Mouse (Mus musculus): Measurements from ENCODE around the gene Pdf.
A peak's percentile ranks its signal among the peaks of the same experiment; 100 is the strongest.
"Not testable (repeated sequence)": the region's sequence is repeated elsewhere in the genome, so short reads cannot be mapped to it uniquely, and the experiment has no call there.

Gene Pdf

DNA sequence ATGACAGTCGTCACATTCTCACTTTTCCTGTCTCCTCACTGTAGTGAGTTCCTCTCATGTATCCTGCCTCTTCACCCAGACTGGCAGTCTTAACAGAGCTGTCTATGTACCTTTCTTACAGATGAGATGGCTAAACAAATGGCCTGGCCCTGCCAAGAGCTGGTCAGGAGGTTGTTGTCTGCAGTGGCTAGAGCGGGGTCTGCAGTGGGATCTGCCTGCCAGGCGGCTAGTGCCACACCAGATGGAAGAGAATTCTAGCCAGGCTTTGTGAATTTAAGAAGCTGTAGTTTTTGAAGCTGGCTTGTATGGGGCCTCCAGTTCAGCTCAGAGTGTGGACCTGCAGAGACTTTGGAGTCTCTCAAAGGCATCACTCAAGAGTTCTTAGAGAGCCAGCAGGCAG is 12.8 kb downstream of the Pdf start:
- no peak for DNase-seq (ENCODE audit: low spot score)

DNA sequence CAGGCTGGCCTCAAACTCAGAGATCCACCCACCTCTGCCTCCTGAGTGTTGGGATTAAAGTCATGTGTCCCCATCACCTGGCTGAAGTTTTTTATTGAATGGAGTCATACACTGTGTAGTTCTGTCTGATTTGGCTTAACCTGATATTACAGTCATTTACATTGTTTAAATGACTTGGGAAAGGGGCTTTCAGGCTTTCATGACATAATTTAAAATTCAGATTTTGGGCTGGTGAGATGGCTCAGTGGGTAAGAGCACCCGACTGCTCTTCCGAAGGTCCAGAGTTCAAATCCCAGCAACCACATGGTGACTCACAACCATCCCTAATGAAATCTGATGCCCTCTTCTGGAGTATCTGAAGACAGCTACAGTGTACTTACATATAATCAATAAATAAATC is 14.8 kb downstream of the Pdf start:
- not testable (repeated sequence) for DNase-seq (ENCODE audit: low spot score)

DNA sequence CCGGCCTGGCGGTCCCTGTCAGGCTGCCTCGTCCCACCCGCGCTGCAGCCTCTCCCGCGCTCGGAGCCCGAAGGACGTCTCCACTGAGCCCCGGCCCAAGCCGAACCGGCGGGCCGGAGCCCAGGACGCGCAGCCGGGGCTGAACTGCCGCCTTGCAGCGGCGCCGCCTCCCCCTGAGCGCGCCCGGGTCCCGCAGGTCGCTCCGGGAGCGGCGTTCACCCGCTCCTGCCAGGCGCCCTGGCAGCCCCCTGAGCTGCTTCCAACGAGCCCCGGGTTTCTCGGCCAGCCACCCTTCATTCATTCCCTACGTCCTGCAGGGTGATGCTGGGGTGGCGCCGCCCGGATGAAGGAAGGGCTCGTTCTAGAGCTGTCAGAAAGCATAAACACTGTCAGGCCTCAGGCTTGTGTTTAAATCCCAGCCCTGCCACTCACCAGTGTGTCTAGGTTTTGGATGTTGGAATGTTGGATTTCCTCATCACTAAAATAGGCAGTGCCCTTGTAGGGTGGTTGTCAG is 16.8 kb downstream of the Pdf start:
- no peak for DNase-seq (ENCODE audit: low spot score)

DNA sequence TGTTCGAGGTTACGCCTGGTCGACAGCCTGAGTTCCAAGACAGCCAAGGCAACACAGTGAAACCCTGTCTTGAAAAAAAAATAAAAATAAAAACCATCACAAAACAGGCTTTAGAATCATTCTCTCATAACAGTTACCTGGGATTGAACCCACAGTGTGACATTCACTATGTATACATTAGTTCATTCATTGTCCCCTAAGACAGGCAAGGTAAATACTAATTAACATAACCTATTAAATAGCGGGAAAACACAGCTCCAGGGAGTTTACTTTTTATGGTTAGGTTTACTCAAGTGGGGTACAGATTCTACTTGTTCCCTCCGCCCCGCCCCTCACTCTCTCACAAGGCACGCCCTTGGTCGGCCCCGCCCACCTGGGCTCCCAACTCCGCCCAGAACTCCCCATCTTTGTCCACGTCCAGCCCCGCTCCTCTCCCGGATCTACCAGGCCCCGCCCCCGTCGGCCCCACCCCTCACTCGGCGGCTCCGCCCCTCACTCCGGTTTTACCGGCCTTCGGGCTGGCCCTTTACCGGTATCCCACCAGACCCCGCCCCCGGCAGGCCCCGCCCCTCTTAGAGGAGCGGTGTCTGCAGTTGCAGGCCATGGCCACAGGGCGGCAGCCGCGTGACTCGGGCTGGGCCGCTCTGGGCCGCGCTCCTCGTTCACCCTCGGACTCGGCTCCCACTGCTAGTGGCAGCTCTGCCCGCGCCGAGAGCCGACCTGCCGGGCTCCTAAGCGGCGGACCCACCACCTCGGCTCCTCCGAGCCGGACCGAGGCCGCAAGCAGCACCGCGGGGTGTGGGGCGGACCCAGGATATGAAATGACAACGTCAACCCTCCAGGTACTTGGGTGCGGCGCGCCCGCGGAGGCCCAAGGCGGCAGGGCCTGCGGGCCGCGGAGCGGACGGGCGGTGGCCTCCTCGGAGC is 17.5 kb downstream of the Pdf start, which contains the start of gene Vps4a:
Gene Vps4a (plus strand): TSS at position 573 of the 927 bp plus-strand sequence.
- peak; percentile 99 for DNase-seq (ENCODE audit: low spot score)

DNA sequence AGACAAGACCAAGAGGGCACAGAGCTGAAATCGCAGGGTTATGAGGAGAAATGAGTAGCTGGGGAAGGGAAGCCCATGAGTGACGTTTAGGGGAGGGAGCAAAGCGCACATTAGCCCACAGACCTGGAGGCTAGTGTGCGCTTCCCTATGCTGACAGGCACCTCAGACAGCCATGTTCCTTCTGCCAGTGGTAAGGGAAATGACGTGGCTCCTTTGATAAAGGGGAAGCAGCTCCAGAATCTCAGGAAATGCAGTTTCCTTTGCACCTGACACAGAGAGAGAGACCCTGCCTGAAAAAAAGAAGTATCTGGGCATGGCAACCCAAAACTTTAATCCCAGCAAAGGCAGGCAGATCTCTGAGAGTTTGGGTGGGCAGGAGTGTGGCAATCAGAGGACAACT is 18.4 kb downstream of the Pdf start:
- no peak for DNase-seq (ENCODE audit: low spot score)

DNA sequence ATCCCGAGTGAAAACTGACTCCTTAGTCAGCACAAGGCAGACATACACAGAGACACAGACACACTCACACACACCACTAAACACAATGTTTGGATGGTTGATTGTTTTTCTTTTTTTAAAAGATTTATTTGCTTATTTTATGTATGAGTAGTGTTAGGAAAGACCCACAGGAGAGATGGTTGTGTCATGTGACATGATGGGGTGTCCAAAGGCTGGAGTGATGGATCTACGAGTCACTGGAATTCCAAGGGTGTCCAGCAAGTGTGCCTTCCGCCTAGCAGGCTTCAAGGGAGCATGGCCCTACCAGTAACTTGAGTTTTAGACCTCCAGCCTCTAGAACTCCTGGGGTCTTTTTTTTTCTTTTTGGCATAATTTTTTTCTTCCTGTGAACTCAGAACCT is 19.1 kb downstream of the Pdf start:
- DNase-seq (ENCODE audit: low spot score) = no peak

DNA sequence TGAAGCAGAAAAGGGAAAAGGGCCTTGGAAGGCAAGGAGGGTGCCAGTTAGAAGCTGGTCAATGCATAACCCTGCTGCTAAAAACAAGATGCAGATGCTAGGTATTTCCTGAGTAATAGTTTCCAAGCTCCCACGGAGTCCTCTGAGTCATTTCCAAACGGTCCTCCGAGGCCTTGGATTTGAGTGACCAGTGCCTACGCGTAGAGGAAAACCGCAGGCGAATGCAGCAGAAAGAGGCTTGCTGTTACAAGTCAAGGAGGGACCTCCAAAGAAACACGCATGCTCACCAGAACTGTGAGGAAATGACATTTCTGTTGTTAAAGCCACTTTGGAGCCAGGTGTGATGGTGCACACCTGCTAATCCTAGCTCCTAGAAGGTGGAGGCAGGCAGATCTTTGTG is 24.9 kb downstream of the Pdf start:
- DNase-seq (ENCODE audit: low spot score) = no peak

DNA sequence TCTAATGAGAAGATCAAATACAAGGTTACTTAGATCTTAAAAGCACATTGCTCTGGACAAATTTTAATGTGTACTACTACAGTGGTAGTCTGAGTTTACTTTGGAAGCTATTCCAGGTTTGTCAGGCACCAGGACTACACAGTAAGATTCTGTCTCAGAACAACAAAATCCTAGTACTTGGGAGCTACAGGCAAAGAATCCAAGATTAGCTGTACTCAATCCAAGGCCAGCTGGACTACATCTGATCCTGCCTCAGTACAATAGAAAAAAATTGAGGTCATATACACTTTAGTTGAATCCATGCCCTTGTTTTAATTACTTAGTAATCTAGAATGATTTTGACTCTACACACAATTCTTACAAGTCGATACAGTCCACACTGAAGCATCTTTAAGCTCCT is 33.5 kb downstream of the Pdf start:
- no peak for DNase-seq (ENCODE audit: low spot score)

DNA sequence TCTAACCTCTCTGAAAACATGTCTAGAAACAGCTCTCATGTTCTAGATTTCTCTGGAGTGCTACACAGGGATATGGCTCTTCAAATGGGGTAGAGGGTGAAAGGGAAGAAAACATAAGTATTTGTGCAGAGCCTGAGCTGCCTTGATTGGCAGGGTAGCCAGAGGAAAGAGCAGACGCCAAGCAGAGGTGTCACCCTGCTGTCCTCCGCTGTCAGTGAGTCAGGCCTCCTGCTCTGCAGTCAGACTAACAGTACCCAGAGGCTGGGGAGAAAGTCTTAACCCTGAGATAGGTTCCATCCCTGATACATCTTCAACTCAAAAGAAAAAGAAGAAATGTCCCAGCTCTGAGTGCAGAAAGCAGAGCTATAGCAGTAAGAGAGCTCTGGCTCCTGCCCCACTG is 35.7 kb downstream of the Pdf start:
- no peak for DNase-seq (ENCODE audit: low spot score)

DNA sequence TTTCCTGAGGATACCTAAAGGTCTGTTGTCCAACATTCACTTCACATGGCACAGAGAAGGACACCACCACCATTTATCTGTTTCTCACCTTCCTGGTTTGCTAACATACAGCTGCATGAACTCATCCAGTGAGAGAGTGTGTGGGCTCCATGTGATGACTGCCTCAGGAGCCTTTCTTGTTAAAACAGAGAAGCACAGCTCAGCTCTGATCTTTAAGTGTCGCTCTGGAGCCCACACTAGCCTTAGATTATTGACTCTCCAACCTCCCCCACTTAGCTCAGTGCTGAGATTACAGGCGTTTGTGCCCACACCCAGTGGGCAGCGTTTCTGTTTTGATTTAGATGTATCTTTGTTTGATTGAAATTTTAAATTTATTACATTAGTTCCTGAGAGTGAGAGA is 40.6 kb downstream of the Pdf start:
- DNase-seq (ENCODE audit: low spot score) = no peak

DNA sequence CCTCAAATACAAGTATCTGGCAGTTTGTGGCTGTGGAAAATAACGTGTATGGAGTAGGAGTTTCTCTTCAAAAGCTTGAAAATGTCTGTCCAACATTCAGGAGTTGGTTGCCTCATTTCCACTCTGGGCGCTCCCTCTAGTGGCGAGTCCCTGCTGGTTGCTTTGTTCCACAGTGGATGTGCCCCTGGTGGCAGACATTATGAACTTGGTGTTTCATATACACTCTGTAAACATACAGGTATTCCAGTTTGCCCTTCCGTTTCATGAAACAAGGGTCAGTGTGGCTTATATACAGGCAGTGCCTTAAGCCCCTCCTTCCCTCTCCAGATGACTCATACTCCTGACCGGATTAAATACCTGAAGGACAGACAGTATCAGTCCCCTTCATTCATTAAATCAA is 45.9 kb downstream of the Pdf start:
- DNase-seq (ENCODE audit: low spot score) = peak; percentile 95

DNA sequence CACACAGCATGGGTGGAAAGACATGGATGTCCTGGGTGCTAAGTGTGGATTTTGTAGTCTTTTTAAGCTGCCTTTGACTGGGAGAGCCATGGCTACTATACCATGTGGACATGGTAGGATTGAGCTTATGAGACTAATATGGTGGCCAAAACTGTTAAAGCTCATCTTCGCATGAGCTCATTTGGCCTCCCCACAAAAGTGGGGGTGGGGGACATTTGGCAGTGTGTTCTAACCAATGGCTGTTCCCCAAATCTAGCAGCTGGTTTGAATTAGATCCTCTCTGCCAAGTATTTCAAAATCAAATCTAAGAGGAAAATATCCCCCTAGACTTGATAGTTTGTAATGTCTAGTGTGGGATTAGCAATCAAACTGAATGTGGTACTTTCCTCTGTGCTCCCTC is 49.3 kb downstream of the Pdf start:
- no peak for DNase-seq (ENCODE audit: low spot score)

DNA sequence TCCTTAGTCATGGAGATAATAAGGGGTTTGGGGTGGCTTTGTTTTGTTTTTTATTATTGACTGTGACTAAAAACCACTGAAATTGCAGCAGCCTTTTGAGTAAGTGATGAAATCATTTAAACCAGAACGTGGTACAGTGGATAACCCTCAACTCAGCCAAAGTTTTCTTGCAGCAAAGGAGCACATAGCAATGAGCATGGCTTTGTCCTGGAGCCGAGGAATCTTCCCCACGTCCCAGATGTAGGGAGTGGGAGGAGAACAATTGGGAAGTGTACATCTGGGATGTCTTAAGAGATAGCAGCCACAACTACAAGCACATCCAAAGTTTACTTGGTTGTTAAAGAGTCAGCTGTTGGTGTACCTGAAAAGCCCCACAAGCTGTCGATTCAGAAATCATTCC is 51.0 kb downstream of the Pdf start:
- no peak for DNase-seq (ENCODE audit: low spot score)

DNA sequence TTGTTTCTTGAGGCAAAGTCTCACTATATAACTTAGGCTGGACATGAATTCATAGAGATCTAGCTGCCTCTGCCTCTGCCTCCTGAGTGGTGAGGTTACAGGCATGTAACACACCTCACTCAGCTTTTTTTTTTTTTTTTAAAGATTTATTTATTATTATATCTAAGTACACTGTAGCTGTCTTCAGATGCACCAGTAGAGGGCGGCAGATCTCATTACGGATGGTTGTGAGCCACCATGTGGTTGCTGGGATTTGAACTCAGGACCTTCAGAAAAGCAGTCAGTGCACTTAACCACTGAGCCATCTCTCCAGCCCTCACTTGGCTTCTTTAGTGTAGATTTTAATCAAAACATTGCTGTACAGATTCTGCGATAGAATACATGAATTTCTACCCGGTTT is 52.1 kb downstream of the Pdf start:
- DNase-seq (ENCODE audit: low spot score) = not testable (repeated sequence)

All from testis, postnatal 10 days (tissue).